Mouse (Mus musculus): Measurements from ENCODE around the gene Cacnb3. TPM values are rescaled to one million over a fixed set of nuclear protein-coding genes. Genes with fewer than 3 reads are reported as not detected.
A peak's percentile ranks its signal among the peaks of the same experiment; 100 is the strongest.

Gene Cacnb3
- total RNA-seq, 4 experiments from 2014 or later = 163 to 193 (median 176) TPM

GRCm38 (mm10) chr15:98635291-98635841 is 4.7 kb downstream of the Cacnb3 start:
- no peak for DNase-seq (ENCODE audit: low spot score in 2 of 2)

DNA sequence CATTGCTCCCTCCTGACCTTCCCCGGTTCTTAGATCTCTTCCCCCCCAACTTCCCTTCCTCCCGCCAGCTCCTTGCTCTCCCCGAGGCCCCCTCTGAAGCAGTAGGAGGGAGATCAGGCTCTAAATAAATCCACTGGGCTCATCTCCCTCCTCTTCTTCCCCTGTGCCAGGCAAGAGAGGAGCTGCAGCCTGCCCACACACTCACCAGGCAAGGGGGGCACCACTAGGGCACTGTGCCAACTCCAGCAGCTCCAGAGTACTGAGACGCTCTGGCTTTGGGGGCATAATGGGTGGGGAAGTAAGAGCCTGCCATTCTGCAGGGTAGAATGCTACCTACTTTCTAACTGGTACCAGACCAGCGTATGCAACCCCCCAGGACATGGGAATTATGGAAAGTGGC is 5.9 kb downstream of the Cacnb3 start:
- no peak for DNase-seq (ENCODE audit: low spot score in 2 of 2)

GRCm38 (mm10) chr15:98637155-98637554 is 6.5 kb downstream of the Cacnb3 start:
- DNase-seq (ENCODE audit: low spot score in 2 of 2) = no peak

GRCm38 (mm10) chr15:98640157-98640556 is 9.5 kb downstream of the Cacnb3 start:
- DNase-seq (ENCODE audit: low spot score in 2 of 2) = no peak

DNA sequence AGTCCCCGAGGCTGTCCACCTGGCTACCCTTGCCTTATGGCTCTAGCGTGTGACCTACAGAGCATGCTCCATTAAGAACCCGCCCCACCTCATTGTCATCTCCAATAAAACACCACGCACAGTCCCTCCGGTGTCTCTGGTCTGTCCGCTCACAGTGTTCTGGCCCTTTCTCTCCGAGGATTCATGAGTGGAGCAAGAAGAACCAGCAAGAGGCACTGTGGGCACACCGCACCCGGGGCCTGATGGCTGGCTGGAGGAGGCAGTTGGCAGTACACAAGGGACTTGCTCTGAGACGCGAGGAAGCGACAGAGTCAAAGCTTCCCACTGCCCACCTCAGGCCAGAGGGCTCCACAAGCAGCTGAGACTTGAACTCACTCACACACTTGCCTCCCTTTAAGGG is 13.8 kb downstream of the Cacnb3 start:
- no peak for DNase-seq (ENCODE audit: low spot score in 2 of 2)

DNA sequence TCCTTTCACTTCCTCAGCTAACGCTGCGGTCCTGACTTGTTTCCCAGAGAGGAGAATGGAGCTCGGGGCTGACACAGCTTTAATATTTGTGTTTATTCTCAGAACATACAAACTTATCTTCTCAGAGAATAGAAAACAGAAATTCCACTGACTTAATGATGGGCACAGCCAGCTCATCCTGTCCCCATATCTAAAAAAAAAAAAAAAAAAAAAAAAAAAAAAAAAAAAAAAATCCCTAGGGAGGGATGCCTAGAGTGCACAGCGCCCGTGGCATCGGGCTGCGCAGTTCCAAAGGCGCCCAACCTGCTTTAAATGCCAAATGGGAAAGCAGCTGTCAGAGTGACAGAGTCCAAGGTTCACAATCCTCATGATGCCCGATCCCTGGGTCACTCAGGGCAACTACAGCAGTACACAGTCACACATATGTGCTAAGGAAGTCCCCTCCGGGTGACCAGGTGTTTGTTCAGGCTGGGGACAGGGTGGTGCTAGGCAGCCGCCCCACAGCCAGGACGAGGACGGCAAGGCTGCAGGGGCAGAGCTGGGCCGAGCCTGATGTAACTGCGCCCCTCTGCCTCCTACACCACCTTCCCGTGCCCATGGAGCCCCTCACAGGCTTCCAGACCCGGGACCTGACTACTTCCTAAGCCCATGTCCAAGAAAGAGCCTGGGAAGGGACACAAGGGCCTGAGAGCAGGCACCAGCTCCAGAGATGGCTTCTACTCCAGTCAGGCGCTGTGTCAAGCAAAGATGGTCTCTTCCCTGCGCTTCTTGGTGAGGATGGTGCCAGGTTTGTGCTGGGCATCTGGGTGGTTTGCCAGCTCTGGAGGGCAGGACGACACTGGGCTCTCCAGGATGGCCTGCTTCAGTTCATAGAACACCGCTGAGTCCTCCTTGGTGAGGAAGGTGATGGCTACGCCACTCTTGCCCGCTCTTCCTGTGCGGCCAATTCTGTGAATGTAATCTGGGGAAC is 14.7 kb downstream of the Cacnb3 start:
- no peak for DNase-seq (ENCODE audit: low spot score in 2 of 2)

DNA sequence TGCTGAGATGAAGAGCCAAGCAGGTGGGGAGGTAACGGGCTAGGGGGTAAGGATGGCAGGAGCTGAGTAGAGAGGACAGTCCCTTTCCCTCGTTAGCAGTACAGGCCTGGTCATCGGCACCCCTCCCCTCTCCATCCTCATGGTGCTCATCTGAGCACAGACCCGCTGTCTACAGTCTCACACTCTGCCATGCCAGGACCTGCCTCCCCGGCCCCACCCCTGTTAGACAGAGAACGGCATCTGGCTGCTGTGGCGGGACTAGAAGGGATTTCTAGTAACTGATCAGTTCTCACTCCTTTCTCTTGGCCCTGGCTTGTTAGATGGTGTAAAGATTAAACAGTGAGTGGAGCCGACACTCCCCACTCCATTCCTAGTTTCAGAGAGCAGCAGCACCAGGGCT is 16.1 kb downstream of the Cacnb3 start:
- no peak for DNase-seq (ENCODE audit: low spot score in 2 of 2)

DNA sequence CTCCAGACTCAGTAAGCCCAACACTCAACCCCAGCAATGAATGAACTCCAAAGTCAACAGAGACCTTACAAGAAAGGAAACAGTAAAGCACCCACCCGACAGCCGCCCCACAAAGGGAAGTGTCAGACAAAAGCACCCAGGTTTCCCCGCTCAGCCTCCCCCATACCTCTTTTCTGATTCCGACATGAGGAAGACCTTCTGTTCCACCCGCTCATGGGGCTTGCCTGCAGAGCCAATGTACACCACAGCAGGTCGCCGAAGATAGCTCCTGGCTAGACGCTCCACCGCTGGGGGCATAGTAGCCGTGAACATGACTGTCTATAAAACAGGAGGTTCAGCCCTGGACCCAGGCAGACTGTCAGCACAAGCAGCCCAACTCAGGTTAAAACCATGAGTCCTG is 16.7 kb downstream of the Cacnb3 start:
- DNase-seq (ENCODE audit: low spot score in 2 of 2) = no peak

- no peak for DNase-seq (ENCODE audit: low spot score in 2 of 2)
Observed at GRCm38 (mm10) chr15:98648071-98648470, 17.4 kb downstream of the Cacnb3 start.

DNA sequence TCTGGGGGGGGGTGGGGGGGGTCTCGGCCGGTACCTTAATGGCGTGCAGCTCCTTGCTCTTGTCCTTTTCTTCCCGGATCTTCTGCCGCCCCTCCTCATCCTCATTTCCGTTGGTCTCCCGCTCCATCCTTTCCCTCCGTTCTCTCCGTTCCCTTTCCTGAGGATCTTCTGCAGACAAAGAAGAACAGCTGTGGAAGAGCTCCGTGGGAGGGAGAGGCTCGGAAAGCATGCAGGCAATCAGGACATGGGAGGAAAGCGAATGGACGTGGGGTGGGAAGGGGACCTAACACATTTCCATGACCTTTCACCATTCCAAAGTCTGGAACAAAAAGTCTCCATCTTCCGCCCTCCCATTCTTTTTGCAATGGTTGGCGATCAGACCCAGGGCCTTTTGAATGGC is 20.8 kb downstream of the Cacnb3 start:
- no peak for DNase-seq (ENCODE audit: low spot score in 2 of 2)

GRCm38 (mm10) chr15:98652174-98652573 is 21.5 kb downstream of the Cacnb3 start:
- no peak for DNase-seq (ENCODE audit: low spot score in 2 of 2)

DNA sequence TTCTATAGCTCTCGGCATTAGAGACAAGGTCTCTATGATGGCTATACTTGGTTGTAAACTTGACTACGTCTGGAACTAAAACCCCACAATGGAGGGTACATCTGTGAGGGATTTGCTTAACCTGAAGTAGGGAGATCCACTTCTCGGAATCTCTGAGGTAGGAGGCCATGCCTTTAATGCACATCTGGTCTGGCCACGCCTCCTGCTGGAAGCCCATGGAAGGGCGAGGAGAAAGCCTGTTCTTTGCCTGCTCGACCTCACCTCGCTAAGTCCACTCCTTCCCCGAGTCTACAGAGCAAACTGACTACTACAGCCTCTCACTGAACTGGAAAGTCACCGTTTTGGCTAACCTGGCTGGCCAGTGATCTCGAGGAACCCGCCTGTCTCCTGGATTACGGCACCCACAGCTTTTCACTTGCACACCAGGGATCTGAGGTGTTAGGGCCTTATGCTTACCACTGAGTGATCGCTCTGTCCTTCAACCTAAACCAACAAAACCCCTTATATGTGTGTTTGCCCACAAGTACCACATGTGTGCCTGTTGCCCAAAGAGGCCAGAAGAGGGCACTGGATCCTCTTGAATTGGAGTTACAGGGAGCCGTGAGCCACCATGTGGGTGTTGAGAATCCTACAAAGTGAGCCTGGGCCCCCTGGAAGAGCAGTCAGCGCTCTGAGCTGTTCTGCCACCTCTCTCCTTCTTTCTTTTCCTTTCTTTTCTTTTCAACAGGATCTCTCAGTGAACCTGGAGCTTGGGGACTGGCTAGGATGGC is 26.5 kb downstream of the Cacnb3 start:
- no peak for DNase-seq (ENCODE audit: low spot score in 2 of 2)

- no peak for DNase-seq (ENCODE audit: low spot score in 2 of 2)
Observed at GRCm38 (mm10) chr15:98662198-98662566, 31.5 kb downstream of the Cacnb3 start.

DNA sequence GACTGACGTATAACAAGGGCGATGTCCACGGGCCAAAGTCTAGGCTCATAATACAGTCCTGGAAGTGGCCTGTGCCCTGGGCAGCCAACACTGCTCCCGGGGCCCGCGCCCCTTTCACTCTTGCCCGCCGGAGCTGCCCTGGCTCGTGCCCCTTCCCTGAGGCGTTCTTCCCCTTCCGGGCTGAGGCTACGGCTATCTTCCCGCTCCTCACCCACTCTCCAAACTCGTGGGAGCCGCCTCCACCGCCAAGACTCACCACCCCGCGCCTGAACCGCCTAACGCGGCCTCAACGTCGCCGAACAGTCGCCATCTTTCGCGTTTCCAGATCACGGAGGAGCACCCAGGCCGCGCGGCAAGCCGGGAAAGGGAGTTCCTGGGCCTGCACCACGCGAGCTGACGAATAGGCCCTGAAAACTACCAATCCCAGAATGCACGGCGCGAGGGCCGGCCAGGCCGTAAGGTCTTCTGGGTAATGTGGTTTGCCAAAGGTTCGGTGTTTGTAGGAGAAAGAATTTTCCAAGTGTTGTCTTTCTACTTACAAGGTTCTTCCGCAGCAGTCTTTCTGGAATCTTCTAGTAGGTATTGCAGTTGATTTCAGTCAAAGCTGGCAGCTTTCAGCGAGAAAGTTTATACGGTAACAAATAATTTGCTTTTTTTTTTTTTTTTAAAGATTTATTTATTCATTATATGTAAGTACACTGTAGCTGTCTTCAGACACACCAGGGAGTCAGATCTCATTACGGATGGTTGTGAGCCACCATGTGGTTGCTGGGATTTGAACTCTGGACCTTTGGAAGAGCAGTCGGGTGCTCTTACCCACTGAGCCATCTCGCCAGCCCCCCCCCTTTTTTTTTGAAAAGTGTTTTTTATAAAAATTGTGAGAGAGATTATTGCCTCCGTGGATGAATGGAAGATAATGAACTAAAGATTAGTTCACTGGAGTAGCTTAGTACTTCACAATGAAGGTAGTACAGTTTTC is 32.2 kb downstream of the Cacnb3 start, which contains the start of gene Ddx23:
TSS of gene Ddx23 (minus strand) at position 328 of the 979 bp plus-strand sequence.
- DNase-seq (ENCODE audit: low spot score in 2 of 2) = peak; percentile 94 to 96

- DNase-seq (ENCODE audit: low spot score in 2 of 2) = no peak
Observed at GRCm38 (mm10) chr15:98664042-98664907, 33.6 kb downstream of the Cacnb3 start.

DNA sequence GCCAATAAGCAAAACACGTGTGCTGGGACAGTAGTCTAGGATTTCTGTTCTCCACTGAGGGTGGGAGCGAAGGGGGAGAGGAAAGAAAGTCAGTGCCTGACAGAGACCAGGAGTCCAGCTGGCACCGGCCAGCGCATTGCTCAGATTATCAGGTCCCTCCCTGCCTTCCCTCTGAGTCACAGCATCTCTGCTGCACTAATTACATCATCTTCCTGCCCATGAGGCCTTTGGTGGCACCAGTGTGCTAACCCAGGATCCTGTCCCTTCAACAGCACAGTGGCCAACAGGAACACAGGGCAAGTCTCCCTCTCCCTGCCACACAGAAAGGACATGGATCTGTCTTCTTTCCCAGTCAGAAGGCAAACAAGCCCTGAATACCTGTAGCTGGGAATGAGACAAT is 42.0 kb downstream of the Cacnb3 start:
- no peak for DNase-seq (ENCODE audit: low spot score in 2 of 2)

DNA sequence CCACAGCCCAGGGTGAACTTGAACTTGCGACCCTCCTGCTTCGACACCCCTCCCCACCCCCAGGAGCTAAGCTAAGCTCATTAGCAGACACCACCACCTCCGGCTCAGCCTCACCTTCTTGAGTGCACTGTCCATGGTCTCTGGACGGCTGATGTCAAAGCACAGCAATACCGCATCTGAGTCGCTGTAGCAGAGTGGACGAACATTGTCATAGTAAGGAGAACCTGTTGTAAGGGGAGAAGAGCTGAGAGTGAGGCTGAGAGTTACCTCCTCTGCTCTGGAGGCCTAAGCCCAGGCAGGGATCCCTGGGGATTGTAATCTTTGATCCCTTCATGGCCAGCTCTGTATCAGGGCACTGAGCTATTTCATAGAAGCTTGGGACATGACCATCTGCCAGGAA is 43.1 kb downstream of the Cacnb3 start:
- DNase-seq (ENCODE audit: low spot score in 2 of 2) = no peak

- DNase-seq (ENCODE audit: low spot score in 2 of 2) = no peak
Observed at GRCm38 (mm10) chr15:98674284-98674993, 43.8 kb downstream of the Cacnb3 start.

DNA sequence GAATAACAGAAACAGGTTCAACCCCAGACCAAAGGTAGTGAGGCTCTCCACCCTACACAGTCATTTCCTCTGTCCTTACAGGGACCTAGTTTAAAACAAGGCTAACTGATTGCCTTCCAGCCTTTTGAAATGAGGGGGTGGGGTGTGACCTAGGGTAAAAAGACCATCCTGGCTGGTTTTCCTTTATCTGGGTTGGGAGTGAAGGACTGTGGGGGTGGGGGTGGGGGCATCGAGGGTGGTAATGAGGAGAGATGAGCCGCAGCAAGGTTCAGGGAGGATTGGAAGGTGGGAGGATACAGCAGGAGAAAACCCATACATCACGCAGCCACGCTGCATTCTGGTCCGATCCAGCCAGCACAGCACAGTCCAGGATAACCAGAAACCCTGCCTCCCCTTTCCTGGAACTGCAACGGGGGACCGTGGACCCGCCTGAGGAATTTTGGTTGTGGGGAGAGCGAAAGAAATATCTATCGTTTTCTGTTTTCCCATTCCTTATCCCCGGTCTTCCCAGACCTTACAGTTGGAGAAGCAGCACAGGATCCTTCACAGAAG is 44.4 kb downstream of the Cacnb3 start:
- DNase-seq (ENCODE audit: low spot score in 2 of 2) = no peak
